In genomic region chr7:67952036-67952681, GRCm38 (mm10) we compare ENCODE assay signal across 9 mouse cellular contexts. TPM values are rescaled to one million over a fixed set of nuclear protein-coding genes. Genes with fewer than 3 reads are reported as not detected.
DNase-seq lines count a peak whose midpoint lies in the region; ATAC-seq and TF ChIP-seq lines count a peak whose summit lies in the region.
"Had no signal": no experiment of that assay in that cellular context is flagged by ENCODE, and none has a peak within 500 bp of the region (broad histone marks: within the 10 kb centered on the region; RNA-seq: fewer than 3 reads in every experiment).

No protein-coding gene starts in this region.

- H3K9ac ChIP-seq in heart, embryonic 14.5 days (ENCODE audit: low read length), result peak overlapping the region; percentile 98
- H3K9ac ChIP-seq in liver, embryonic 16.5 days (ENCODE audit: low read depth, low read length), result peak overlapping the region; percentile 93
- peak overlapping the region; percentile 94 for H3K9ac ChIP-seq in neural tube, embryonic 14.5 days (replicated peaks; ENCODE audit: low read depth, low read length)

- peak; percentile 16; the same call in 1 of the 2 replicates for TF ChIP-seq POLR2A in testis, adult 2 months (IDR thresholded peaks at IDR 0.05; ENCODE audit: control insufficient read depth, low read depth, low read length)

- peak overlapping the region; percentile 90 for H3K4me2 ChIP-seq in heart, embryonic 14.5 days (ENCODE audit: low read length)
- peak overlapping the region; percentile 98 for H3K4me2 ChIP-seq in liver, embryonic 16.5 days (ENCODE audit: low read depth, low read length)
- peak overlapping the region; percentile 100 for H3K4me2 ChIP-seq in neural tube, embryonic 14.5 days (ENCODE audit: low read depth, low read length)

- peaks cover 14 to 27% of the 10 kb centered on the region in 2 experiments for H3K4me1 ChIP-seq in heart, embryonic 14.5 days (ENCODE audit: control insufficient read depth in 2 of 2, insufficient read depth in 2 of 2, low read length in 2 of 2)
- H3K4me1 ChIP-seq in liver, embryonic 16.5 days (ENCODE audit: control insufficient read depth, low read depth, low read length), result peaks cover 30% of the 10 kb centered on the region
- peaks cover 19% of the 10 kb centered on the region for H3K4me1 ChIP-seq in neural tube, embryonic 14.5 days (ENCODE audit: control insufficient read depth, insufficient read depth, low read length)
- peaks cover 15% of the 10 kb centered on the region for H3K4me1 ChIP-seq in testis, adult 2 months (ENCODE audit: control insufficient read depth, insufficient read depth, low read length)

- H3K4me3 ChIP-seq in heart, embryonic 14.5 days (ENCODE audit: control insufficient read depth in 1 of 2, insufficient read depth in 1 of 2, low read depth in 1 of 2, low read length in 2 of 2), result peak overlapping the region; percentile 73 to 89
- peak overlapping the region; percentile 88 for H3K4me3 ChIP-seq in liver, embryonic 16.5 days (ENCODE audit: low read depth, low read length)
- peak overlapping the region; percentile 73 for H3K4me3 ChIP-seq in neural tube, embryonic 14.5 days (ENCODE audit: low read depth, low read length)
- H3K4me3 ChIP-seq in testis, adult 2 months (ENCODE audit: control insufficient read depth, low read depth, low read length), result peak overlapping the region; percentile 84

- H3K9me3 ChIP-seq in heart, embryonic 14.5 days (ENCODE audit: control insufficient read depth, low read length), result no peaks in the 10 kb centered on the region
- H3K9me3 ChIP-seq in liver, embryonic 16.5 days (replicated peaks; ENCODE audit: control insufficient read depth, low read length), result no peaks in the 10 kb centered on the region
- no peaks in the 10 kb centered on the region for H3K9me3 ChIP-seq in neural tube, embryonic 14.5 days (ENCODE audit: control insufficient read depth, low read length)

- peak; percentile 30; the same call in 1 of the 2 replicates for ATAC-seq in erythroid progenitor cell, adult 5-6 weeks (replicated peaks; ENCODE audit: low FRiP score, poor library complexity, severe bottlenecking)
- ATAC-seq in heart, embryonic 14.5 days (ENCODE audit: insufficient number of reproducible peaks, insufficient read depth, low FRiP score, low read depth), result peak; percentile 27
- ATAC-seq in liver, embryonic 16.5 days (ENCODE audit: low read depth), result peak; percentile 47
- ATAC-seq in neural tube, embryonic 14.5 days (ENCODE audit: low read depth), result peak; percentile 52

- TF ChIP-seq CTCF in testis, adult 2 months (IDR thresholded peaks at IDR 0.05; ENCODE audit: control insufficient read depth, insufficient read depth, insufficient replicate concordance, low read depth, low read length), result no peak

- H3K27me3 ChIP-seq in heart, embryonic 14.5 days (ENCODE audit: control insufficient read depth, insufficient read depth, low read length), result no peaks in the 10 kb centered on the region
- peaks cover 12% of the 10 kb centered on the region for H3K27me3 ChIP-seq in liver, embryonic 16.5 days (ENCODE audit: control insufficient read depth, insufficient read depth, low read depth, low read length)
- H3K27me3 ChIP-seq in neural tube, embryonic 14.5 days (ENCODE audit: control insufficient read depth, insufficient read depth, low read length), result no peaks in the 10 kb centered on the region
- no peaks in the 10 kb centered on the region for H3K27me3 ChIP-seq in testis, adult 2 months (ENCODE audit: control insufficient read depth, insufficient read depth, low read length)

- no peaks in the 10 kb centered on the region for H3K36me3 ChIP-seq in heart, embryonic 14.5 days (ENCODE audit: control insufficient read depth, insufficient read depth, low read length)
- H3K36me3 ChIP-seq in liver, embryonic 16.5 days (ENCODE audit: control insufficient read depth, insufficient read depth), result no peaks in the 10 kb centered on the region
- H3K36me3 ChIP-seq in neural tube, embryonic 14.5 days (ENCODE audit: control insufficient read depth, insufficient read depth, low read length), result no peaks in the 10 kb centered on the region
- no peaks in the 10 kb centered on the region for H3K36me3 ChIP-seq in testis, adult 2 months (ENCODE audit: control insufficient read depth, insufficient read depth, low read length)
- H3K36me3 ChIP-seq: G1E had no signal

- DNase-seq in 416B (ENCODE audit: low read depth), result peak; percentile 74
- peak; percentile 88 for DNase-seq in brain, adult 2 months (ENCODE audit: low read depth, low spot score)
- peak; percentile 85 to 92 for DNase-seq in kidney, postnatal 25 days

- under 1% methylated on average over 77 of the region's 91 CpGs for WGBS in heart, embryonic 14.5 days
- 0% methylated on average over 85 of the region's 91 CpGs for WGBS in liver, embryonic 16.5 days (ENCODE audit: insufficient replicate concordance)
- WGBS in neural tube, embryonic 14.5 days, result under 1% methylated on average over 78 of the region's 91 CpGs

- H3K27ac ChIP-seq in heart, embryonic 14.5 days (replicated peaks in 1 of 2; ENCODE audit: control insufficient read depth in 1 of 2, insufficient read depth in 1 of 2, low read depth in 2 of 2, low read length in 2 of 2), result peak overlapping the region; percentile 96 to 100
- peak overlapping the region; percentile 90 for H3K27ac ChIP-seq in liver, embryonic 16.5 days (ENCODE audit: low read length)
- H3K27ac ChIP-seq in neural tube, embryonic 14.5 days (ENCODE audit: low read depth, low read length), result peak overlapping the region; percentile 99
- peak overlapping the region; percentile 80 for H3K27ac ChIP-seq in testis, adult 2 months (ENCODE audit: control insufficient read depth, insufficient read depth, low read depth, low read length)

RNA-seq across cellular contexts. Expression of gene Igf1r, which starts 0.5 kb away (rescaled TPM):
- total RNA-seq in erythroid progenitor cell, adult 5-6 weeks (2015; ENCODE audit: low replicate concordance), result 17.3 and 28.1 TPM in 2 replicates
- 16.8 and 18.1 TPM in 2 replicates for total RNA-seq in erythroid progenitor cell, adult 5-6 weeks (2017; ENCODE audit: low replicate concordance)
- polyA plus RNA-seq in heart, embryonic 14.5 days (2014; fragmentation: Nextera tagmentation; extraction: Ambion mirVana), result 16.1 and 16.6 TPM in 2 replicates
- polyA plus RNA-seq in liver, embryonic 16.5 days (2015; fragmentation: Nextera tagmentation; extraction: Ambion mirVana), result 3.2 and 3.7 TPM in 2 replicates
- polyA plus RNA-seq in neural tube, embryonic 14.5 days (2014; fragmentation: Nextera tagmentation; extraction: Ambion mirVana), result 21.8 and 28.5 TPM in 2 replicates
- polyA plus RNA-seq in testis, adult 2 months (2012; rRNA removed), result 3.4 and 4.2 TPM in 2 replicates

Comparison
In these comparisons a context has a peak if more than half of its experiments do, and no peak if none do; other contexts are left out.
1. Peak in every context shown above with its lines: DNase-seq, ATAC-seq, H3K4me3 ChIP-seq and H3K27ac ChIP-seq.